Mouse (Mus musculus): ENCODE measurements around the gene Oscar. TPM values are rescaled to one million over a fixed set of nuclear protein-coding genes. Genes with fewer than 3 reads are reported as not detected.
A peak's percentile ranks its signal among the peaks of the same experiment; 100 is the strongest.
"Not testable (repeated sequence)": the region's sequence is repeated elsewhere in the genome, so short reads cannot be mapped to it uniquely, and the experiment has no call there.

The Oscar gene
- polyA plus RNA-seq, 1 experiment: 0.18 TPM

DNA sequence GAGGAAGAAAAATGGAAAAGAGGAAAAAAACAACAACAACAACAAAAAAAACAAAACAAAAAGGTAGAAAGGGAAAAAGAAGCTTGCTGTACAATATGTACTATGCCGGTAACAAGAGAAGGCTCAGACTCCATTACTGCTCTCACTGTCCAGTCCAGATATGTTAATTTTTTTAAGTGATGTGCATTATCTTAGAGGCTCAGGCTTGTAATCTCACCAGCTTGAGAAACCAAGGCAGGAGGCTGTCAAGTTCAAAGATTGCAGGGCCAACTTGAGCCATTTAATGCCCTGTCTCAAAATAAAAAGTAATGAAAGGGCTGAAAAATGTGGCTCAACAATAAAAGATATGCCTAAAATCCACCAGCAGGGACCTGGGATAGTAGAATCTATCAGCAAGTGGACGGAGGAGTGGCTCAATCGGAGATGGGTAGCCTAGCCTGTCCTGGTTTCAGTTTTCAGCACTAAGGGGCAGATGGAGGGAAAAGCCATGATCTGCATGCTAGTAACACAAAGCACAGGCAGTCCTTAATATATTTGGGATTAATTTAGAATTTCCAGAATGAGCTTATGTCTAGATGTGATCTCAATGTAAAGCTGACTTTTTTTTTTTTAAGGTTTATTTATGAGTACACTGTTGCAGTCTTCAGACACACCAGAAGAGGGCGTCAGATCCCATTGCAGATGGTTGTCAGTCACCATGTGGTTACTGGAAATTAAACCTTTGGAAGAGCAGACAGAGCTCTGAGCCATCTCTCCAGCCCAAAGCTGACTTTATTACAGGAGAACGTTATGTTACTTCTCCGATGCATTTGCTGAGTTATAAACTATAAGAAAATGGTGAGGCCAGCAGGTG is 658 bp upstream of the Oscar start:
- Histone ChIP-seq H3K4me3 (replicated peaks; ENCODE audit: extremely low read depth, low read depth, low read length) (no peak overlapping the region), H3K4me1 (ENCODE audit: control insufficient read depth, insufficient read depth, low read length) (no peaks in the 10 kb centered on the region)
- DNase-seq: no peak
- TF ChIP-seq CTCF (IDR thresholded peaks at IDR 0.05; ENCODE audit: insufficient read depth, low read length) (0 out of 2 replicates have a peak, but pooled peaks have one; percentile 14), POLR2A (IDR thresholded peaks at IDR 0.05; ENCODE audit: borderline replicate concordance, extremely low read depth, low read depth, low read length) (no peak)
- WGBS: 39% methylated on average over 6 of the region's 6 CpGs

DNA sequence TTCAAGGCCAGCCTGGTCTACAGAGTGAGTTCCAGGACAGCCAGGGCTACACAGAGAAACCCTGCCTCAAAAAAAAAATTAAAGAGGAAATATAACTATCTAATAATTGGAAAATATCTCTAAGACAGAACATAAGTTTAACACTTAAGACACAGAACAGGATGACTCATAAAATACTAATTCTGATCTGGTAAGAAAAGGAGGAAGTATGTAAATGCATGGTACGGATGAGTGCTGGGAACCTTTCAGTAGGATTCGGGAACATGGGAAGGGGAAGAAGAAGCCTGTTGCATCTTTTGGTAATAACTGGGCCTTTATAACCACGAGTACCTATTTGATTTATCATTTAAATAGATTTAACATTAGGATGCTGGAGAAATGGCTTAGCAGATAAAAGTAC is 1.9 kb downstream of the Oscar start:
- no peak for DNase-seq
- 61% methylated on average over 3 of the region's 3 CpGs for WGBS
- Histone ChIP-seq H3K4me1 (ENCODE audit: control insufficient read depth, insufficient read depth, low read length) (no peaks in the 10 kb centered on the region), H3K4me3 (replicated peaks; ENCODE audit: extremely low read depth, low read depth, low read length) (no peak overlapping the region)
- TF ChIP-seq POLR2A (IDR thresholded peaks at IDR 0.05; ENCODE audit: borderline replicate concordance, extremely low read depth, low read depth, low read length) (no peak), CTCF (IDR thresholded peaks at IDR 0.05; ENCODE audit: insufficient read depth, low read length) (no peak)

DNA sequence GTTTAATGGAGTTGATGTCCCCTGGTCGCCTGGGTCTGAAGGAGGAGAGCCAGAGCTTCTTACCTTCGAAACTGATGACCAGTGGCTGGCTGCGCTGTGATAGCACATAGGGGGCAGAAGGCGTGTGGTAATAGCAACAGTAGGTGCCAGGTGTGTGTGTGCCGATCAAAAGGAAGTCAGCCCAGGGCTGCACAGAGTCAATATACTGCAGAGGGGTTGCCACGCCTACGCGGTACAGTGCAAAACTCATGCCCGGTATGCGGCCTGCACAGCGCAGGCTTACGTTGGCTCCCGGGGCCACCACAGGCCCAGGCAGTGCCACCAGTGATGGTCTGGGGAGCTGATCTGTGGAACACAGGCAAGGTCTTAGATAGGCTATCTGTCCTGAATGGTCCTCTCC is 5.0 kb downstream of the Oscar start:
- Histone ChIP-seq H3K4me3 (replicated peaks; ENCODE audit: extremely low read depth, low read depth, low read length) (no peak overlapping the region), H3K4me1 (ENCODE audit: control insufficient read depth, insufficient read depth, low read length) (no peaks in the 10 kb centered on the region)
- no peak for TF ChIP-seq CTCF (IDR thresholded peaks at IDR 0.05; ENCODE audit: insufficient read depth, low read length)
- no peak for TF ChIP-seq POLR2A (IDR thresholded peaks at IDR 0.05; ENCODE audit: borderline replicate concordance, extremely low read depth, low read depth, low read length)
- DNase-seq: no peak
- WGBS: 87% methylated on average over 13 of the region's 13 CpGs

DNA sequence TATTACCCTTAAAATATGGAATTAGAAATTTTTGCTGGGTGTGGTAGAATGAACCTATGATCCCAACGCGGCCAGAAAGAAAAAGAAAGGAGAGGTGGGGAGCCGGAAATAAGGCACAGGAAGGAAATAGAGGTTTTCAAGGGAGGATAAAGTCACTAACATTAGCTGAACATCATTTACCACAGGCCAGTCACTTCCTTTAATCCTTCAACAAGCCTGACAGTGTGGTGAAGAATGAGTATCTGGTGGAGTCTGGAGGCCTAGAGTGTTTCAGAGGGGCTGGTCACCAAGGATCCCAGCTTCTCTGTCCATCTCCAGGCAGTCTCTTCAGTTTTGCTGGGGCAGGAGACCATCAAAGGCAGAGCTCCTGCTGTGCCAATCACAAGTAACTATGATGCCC is 5.5 kb downstream of the Oscar start:
- no peak for DNase-seq
- WGBS: 51% methylated on average over 3 of the region's 3 CpGs
- Histone ChIP-seq H3K4me3 (replicated peaks; ENCODE audit: extremely low read depth, low read depth, low read length) (no peak overlapping the region), H3K4me1 (ENCODE audit: control insufficient read depth, insufficient read depth, low read length) (no peaks in the 10 kb centered on the region)
- TF ChIP-seq POLR2A (IDR thresholded peaks at IDR 0.05; ENCODE audit: borderline replicate concordance, extremely low read depth, low read depth, low read length) (no peak), CTCF (IDR thresholded peaks at IDR 0.05; ENCODE audit: insufficient read depth, low read length) (no peak)

DNA sequence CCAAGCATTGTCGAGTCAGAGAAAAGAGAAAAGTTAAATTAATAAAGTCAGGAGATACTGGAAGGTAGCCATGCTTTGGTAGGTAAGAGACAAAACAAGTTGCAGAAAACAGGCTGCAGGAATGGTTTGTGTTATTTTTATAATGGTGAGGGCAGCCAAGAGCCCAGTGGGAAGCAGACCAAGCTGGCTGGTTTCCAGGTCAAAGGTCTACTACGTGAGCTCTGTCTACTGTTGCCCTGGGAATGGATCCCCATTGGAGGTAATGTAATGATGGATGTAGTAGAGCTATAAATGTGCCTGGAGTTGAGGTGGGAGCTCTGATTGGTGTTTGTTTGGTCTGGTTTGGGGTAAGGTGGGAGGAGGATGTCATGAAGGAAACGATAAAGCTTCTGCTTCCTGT is 6.9 kb downstream of the Oscar start:
- WGBS: 33% methylated on average over 3 of the region's 3 CpGs
- TF ChIP-seq POLR2A (IDR thresholded peaks at IDR 0.05; ENCODE audit: borderline replicate concordance, extremely low read depth, low read depth, low read length): no peak
- TF ChIP-seq CTCF (IDR thresholded peaks at IDR 0.05; ENCODE audit: insufficient read depth, low read length): no peak
- Histone ChIP-seq H3K4me1 (ENCODE audit: control insufficient read depth, insufficient read depth, low read length) (no peaks in the 10 kb centered on the region), H3K4me3 (replicated peaks; ENCODE audit: extremely low read depth, low read depth, low read length) (no peak overlapping the region)
- DNase-seq: no peak

DNA sequence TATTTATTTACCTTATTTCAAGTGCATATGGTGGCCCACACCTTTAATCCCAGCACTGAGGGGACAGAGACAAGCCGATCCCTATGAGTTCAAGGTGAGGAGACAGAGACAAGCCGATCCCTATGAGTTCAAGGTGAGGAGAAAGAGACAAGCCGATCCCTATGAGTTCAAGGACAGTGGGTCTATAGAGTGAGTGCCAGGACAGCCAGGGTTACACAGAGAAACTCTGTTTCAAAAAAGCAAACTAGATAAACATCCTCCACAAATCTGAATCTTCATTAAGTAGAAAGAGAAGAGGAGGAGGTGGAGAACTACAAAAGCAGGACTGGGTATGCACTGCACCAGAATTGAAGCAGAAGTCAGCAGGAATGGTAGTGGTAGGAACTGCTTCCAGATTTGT is 7.3 kb downstream of the Oscar start:
- WGBS: 91% methylated on average over 3 of the region's 3 CpGs
- TF ChIP-seq CTCF (IDR thresholded peaks at IDR 0.05; ENCODE audit: insufficient read depth, low read length): no peak
- no peak for TF ChIP-seq POLR2A (IDR thresholded peaks at IDR 0.05; ENCODE audit: borderline replicate concordance, extremely low read depth, low read depth, low read length)

DNA sequence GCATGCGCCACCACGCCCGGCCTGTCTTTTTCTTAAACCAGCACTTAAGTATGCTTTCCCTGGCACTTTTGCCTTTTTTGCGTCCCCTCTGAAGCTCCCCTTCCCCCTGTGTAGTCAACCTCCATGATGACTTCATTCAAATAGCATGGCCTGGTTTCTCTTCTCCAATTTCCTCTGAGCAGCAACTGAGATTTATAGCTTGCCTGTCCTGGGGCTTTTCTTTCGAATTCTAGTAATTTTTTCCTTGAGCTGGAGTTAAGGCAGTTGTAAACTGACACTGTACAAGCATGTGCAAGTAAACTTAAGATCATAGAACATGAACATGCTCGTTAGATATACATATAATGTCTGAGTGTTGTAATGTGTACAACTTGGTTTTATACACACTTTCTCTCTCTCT is 8.6 kb downstream of the Oscar start:
- WGBS: 84% methylated on average over 6 of the region's 6 CpGs
- DNase-seq: no peak
- Histone ChIP-seq H3K4me3 (replicated peaks; ENCODE audit: extremely low read depth, low read depth, low read length) (no peak overlapping the region), H3K4me1 (ENCODE audit: control insufficient read depth, insufficient read depth, low read length) (no peaks in the 10 kb centered on the region)
- TF ChIP-seq CTCF (IDR thresholded peaks at IDR 0.05; ENCODE audit: insufficient read depth, low read length) (no peak), POLR2A (IDR thresholded peaks at IDR 0.05; ENCODE audit: borderline replicate concordance, extremely low read depth, low read depth, low read length) (no peak)

More for the DNA sequence above, 7.3 kb downstream of the Oscar start:
- Histone ChIP-seq H3K4me1 (ENCODE audit: control insufficient read depth, insufficient read depth, low read length) (no peaks in the 10 kb centered on the region), H3K4me3 (replicated peaks; ENCODE audit: extremely low read depth, low read depth, low read length) (no peak overlapping the region)
- no peak for DNase-seq

- WGBS: 13% methylated on average over 2 of the region's 2 CpGs
- no peaks in the 10 kb centered on the region for H3K4me1 ChIP-seq (ENCODE audit: control insufficient read depth, insufficient read depth, low read length)
- no peak overlapping the region for H3K4me3 ChIP-seq (replicated peaks; ENCODE audit: extremely low read depth, low read depth, low read length)
- no peak for DNase-seq
- TF ChIP-seq CTCF (IDR thresholded peaks at IDR 0.05; ENCODE audit: insufficient read depth, low read length) (0 out of 2 replicates have a peak, but pooled peaks have one; percentile 11), POLR2A (IDR thresholded peaks at IDR 0.05; ENCODE audit: borderline replicate concordance, extremely low read depth, low read depth, low read length) (no peak)
These were observed 9.2 kb downstream of the Oscar start for GRCm38 (mm10) chr7:3606798-3607197.

GRCm38 (mm10) chr7:3601119-3601518 is 14.8 kb downstream of the Oscar start:
- Histone ChIP-seq H3K4me1 (ENCODE audit: control insufficient read depth, insufficient read depth, low read length) (no peaks in the 10 kb centered on the region), H3K4me3 (replicated peaks; ENCODE audit: extremely low read depth, low read depth, low read length) (no peak overlapping the region)
- DNase-seq: peak; percentile 31
- TF ChIP-seq CTCF (IDR thresholded peaks at IDR 0.05; ENCODE audit: insufficient read depth, low read length) (peak; percentile 14; the same call in 1 of the 2 replicates), POLR2A (IDR thresholded peaks at IDR 0.05; ENCODE audit: borderline replicate concordance, extremely low read depth, low read depth, low read length) (no peak)
- 2% methylated on average over 4 of the region's 4 CpGs for WGBS

- not testable (repeated sequence) for H3K4me1 ChIP-seq (ENCODE audit: control insufficient read depth, insufficient read depth, low read length); DNase-seq; H3K4me3 ChIP-seq (replicated peaks; ENCODE audit: extremely low read depth, low read depth, low read length)
- 44% methylated on average over 1 of the region's 1 CpGs for WGBS
These were observed 18.2 kb downstream of the Oscar start for GRCm38 (mm10) chr7:3597755-3598154.
